Mouse (Mus musculus) liver, postnatal 0 days (tissue): ENCODE data around the gene Gm20388.

Source experiments
- CTCF ChIP-seq: sonication (generic); IDR thresholded peaks from 2 replicates; pipeline ENCODE4 v1.5.1; 2016; ENCODE audit warnings: antibody characterized with exemption, low read depth
- EP300 ChIP-seq: IDR thresholded peaks from 2 replicates; pipeline ENCODE4 v1.6.1; 2016; ENCODE audit warnings: antibody characterized with exemption, low read depth, mild to moderate bottlenecking

DNA sequence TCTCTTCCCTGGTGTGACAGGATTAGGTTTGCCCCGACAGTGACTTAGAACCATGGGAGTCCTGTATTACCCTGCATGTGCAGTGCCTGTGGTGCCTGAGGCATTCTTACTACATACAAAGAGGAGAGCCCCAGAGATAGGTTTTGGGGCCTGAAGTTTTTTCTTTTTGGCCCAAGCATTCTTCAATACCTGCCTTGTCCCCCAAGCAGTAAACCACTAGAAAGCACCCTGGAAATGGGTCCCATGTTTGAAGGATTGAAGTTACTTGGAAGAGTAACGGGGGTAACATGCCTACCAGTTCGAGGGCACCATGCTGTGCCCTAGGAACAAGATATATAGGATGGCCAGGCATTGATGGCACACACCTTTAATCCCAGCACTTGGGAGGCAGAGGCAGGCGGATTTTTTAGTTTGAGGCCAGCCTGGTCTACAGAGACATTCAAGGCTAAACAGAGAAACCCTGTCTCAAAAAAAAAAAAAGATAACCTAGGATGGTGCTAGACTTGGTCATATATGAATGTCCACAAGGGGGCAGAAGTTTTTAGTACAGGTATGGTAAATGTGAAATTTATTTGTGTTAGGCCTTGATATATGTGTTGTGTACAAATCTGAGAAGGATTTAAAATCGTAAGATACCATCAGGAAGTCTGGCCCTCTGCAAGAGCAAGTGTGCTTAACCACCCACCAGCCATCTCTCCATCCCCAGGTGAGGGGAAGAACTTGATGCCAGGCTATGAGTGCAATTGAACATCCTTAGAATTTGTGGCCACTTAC, 3195.1 kb downstream of the Gm20388 start:
- TF ChIP-seq CTCF (peak; percentile 66), EP300 (no peak)
